Mouse (Mus musculus) lung, adult 2 months (tissue): ENCODE data around the gene Glmn.

Experiments used
- CTCF ChIP-seq: fragments of 200-500 bp; IDR thresholded peaks from 2 replicates; pipeline ENCODE4 v1.5.1; 2011; ENCODE audit warnings: mild to moderate bottlenecking, low read length, control low read depth; ENCODE audit not compliant: insufficient read depth
- POLR2A ChIP-seq: fragments of 200-500 bp; IDR thresholded peaks from 2 replicates; pipeline ENCODE4 v1.6.1; 2011; ENCODE audit warnings: low read depth, mild to moderate bottlenecking, control low read depth, low read length, borderline replicate concordance; ENCODE audit errors: extremely low read depth

- no peak for TF ChIP-seq POLR2A
- TF ChIP-seq CTCF, result no peak
These were observed 63.1 kb downstream of the Glmn start, which contains the start of gene 1700028K03Rik for GRCm38 (mm10) chr5:107534581-107534980.
